Mouse (Mus musculus) G1E (cell line): Measurements from ENCODE around the gene Fgf6.

ENCODE experiments used
- CTCF ChIP-seq: IDR thresholded peaks from 2 replicates; pipeline ENCODE4 v1.5.1; 2012; ENCODE audit warnings: low read depth, low read length, inconsistent platforms, mixed read lengths
- GATA1 ChIP-seq: IDR thresholded peaks from 2 replicates; pipeline ENCODE4 v1.6.1; 2012; ENCODE audit warnings: borderline replicate concordance, low read length, inconsistent platforms, mixed read lengths
- GATA2 ChIP-seq: IDR thresholded peaks from 2 replicates; pipeline ENCODE4 v1.6.1; 2012; ENCODE audit warnings: low read depth, low read length, inconsistent platforms, borderline replicate concordance
- POLR2AphosphoS5 ChIP-seq: IDR thresholded peaks from 2 replicates; pipeline ENCODE4 v1.6.1; 2012; ENCODE audit warnings: low read depth, low read length, inconsistent platforms; ENCODE audit not compliant: insufficient replicate concordance
- TAL1 ChIP-seq: conservative IDR thresholded peaks from 2 replicates; pipeline ENCODE4 v1.6.1; 2012; ENCODE audit warnings: low read depth, low read length, inconsistent platforms, mixed read lengths

DNA sequence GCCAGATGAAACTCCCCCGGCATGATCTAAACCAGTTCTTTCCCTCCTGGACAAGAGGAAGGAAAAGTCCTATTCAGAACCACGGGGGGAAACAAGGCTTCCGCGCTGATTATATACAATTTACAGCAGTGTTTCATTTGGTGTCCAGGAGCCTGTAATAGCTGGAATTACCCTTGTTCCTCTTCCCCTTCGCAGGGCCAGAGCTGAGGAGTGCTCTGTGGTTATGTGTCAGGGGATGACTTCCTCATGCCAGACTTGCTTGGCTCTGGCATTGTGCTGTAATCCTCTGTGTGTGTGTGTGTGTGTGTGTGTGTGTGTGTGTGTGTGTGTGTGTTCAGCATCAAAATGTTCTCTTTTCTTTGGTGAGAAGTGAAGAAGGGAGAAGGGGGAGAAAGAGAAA lies 19.0 kb upstream of the Fgf6 start:
- TF ChIP-seq GATA1 (no peak), TAL1 (no peak), CTCF (no peak), POLR2AphosphoS5 (no peak), GATA2 (no peak)
